Mouse (Mus musculus) forebrain, embryonic 16.5 days (tissue): ENCODE data around the gene Ppp1r15a. TPM values are rescaled to one million over a fixed set of nuclear protein-coding genes. Genes with fewer than 3 reads are reported as not detected.
"Not testable (repeated sequence)": the region's sequence is repeated elsewhere in the genome, so short reads cannot be mapped to it uniquely, and the experiment has no call there.

Experiments used
- ATAC-seq: fragments of 200-750 bp; cut with Nextera tagmentation; 2 replicates; pipeline ENCODE4 v1.8.0; 2017; ENCODE audit warnings: mild to moderate bottlenecking, moderate library complexity
- H3K27ac ChIP-seq: fragments of 300-500 bp; sonication (generic); 2 replicates; pipeline ENCODE4 v1.5.1; 2014; ENCODE audit warnings: low read length, control low read depth
- H3K27me3 ChIP-seq: fragments of 300-500 bp; sonication (generic); replicated peaks from 2 replicates; pipeline ENCODE4 v1.6.1; 2014; ENCODE audit warnings: low read length; ENCODE audit not compliant: control insufficient read depth, insufficient read depth
- H3K36me3 ChIP-seq: fragments of 300-500 bp; sonication (generic); 2 replicates; pipeline ENCODE4 v1.6.1; 2014; ENCODE audit not compliant: control insufficient read depth, insufficient read depth
- H3K4me1 ChIP-seq: fragments of 300-500 bp; sonication (generic); replicated peaks from 2 replicates; pipeline ENCODE4 v1.6.1; 2014; ENCODE audit warnings: low read length; ENCODE audit not compliant: control insufficient read depth, insufficient read depth
- H3K4me2 ChIP-seq: fragments of 300-500 bp; sonication (generic); 2 replicates; pipeline ENCODE4 v1.6.1; 2014; ENCODE audit warnings: mild to moderate bottlenecking, low read length, control low read depth
- H3K4me3 ChIP-seq: fragments of 300-500 bp; sonication (generic); replicated peaks from 2 replicates; pipeline ENCODE4 v1.5.1; 2014; ENCODE audit warnings: mild to moderate bottlenecking, low read length, control low read depth
- H3K9ac ChIP-seq: fragments of 300-500 bp; sonication (generic); replicated peaks from 2 replicates; pipeline ENCODE4 v1.6.1; 2014; ENCODE audit warnings: low read depth, low read length, control low read depth
- H3K9me3 ChIP-seq: fragments of 300-500 bp; sonication (generic); 2 replicates; pipeline ENCODE4 v1.6.1; 2016; ENCODE audit warnings: low read length; ENCODE audit not compliant: control insufficient read depth
- WGBS: fragments of 180-500 bp; shearing (Covaris S2); extraction: QIAGEN DNeasy Blood & Tissue Kit; methylation state at CpG from one replicate; pipeline ENCODE4 v1.1.7; 2014; 5-methylcytosine and 5-hydroxymethylcytosine counted together
- polyA plus RNA-seq: library from polyadenylated mRNA; unstranded; fragments of >200 nt; fragmentation: Nextera tagmentation; extraction: Ambion mirVana; gene quantifications from 2 replicates; pipeline ENCODE4 v1.2.1, GENCODE M21; 2015

The Ppp1r15a gene
- polyA plus RNA-seq, 1 experiment from 2014 or later = 14.4 TPM

DNA sequence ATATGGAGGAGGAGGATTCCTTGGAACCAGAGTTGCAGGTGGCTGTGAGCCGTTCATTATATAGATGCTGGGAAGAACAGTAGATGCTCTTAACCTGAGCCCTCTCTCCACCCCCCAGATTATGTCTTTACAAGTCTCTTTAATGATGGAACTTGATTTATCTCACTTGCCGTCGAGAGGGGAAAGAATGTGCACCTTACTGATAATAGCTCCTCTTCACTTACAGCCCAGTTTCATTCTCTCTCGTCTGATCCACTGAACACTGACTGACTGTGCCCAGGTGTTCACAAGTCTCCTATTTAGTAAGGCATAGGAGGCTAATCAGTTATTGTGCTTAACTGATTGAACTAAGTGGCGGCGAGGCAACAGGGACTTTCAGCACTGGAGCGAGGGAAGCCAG, 36.5 kb downstream of the Ppp1r15a start:
- Histone ChIP-seq H3K4me2 (no peak overlapping the region), H3K9ac (no peak overlapping the region), H3K36me3 (peaks cover 8% of the 10 kb centered on the region), H3K27ac (no peak overlapping the region), H3K4me1 (peaks cover 13% of the 10 kb centered on the region), H3K4me3 (no peak overlapping the region), H3K9me3 (no peaks in the 10 kb centered on the region), H3K27me3 (no peaks in the 10 kb centered on the region)
- no peak for ATAC-seq
- 82% methylated on average over 7 of the region's 7 CpGs for whole genome bisulfite sequencing

- Histone ChIP-seq H3K9me3 (no peaks in the 10 kb centered on the region), H3K36me3 (peaks cover 3% of the 10 kb centered on the region), H3K4me3 (peak within 1 kb of the TSS; percentile 48), H3K9ac (peak within 1 kb of the TSS; percentile 67), H3K27ac (peak within 1 kb of the TSS; percentile 67), H3K4me1 (peaks cover 13% of the 10 kb centered on the region), H3K4me2 (peak within 1 kb of the TSS; percentile 66), H3K27me3 (no peaks in the 10 kb centered on the region)
- 8% methylated on average over 38 of the region's 38 CpGs for WGBS
- ATAC-seq = peak; percentile 59
These were observed 37.5 kb downstream of the Ppp1r15a start, which contains the start of gene Dhdh for GRCm38 (mm10) chr7:45488293-45489204. Dhdh (minus strand) TSS chr7:45488805.

DNA sequence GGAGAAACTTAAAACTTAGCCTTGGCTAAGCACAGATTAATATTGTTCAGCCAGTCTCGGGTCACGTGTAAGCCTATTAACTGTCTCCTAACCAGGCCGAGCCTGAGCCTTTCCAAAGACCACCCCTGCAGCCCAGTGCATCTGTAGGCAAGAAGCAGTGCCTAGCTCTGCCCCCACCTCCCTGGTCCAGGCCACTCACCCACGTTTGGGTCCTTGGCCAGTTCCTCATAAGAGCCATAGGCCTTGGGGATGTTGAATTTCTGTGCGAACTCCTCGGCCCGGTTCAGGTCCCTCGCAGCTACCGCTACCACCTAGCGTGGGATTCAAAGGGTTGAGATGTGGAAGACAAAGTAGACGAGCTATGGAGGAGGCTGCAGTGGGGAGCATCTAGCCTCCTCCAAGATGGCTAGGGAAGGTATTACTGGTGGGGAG, 38.2 kb downstream of the Ppp1r15a start:
- H3K4me2 ChIP-seq = peak overlapping the region; percentile 66
- H3K4me3 ChIP-seq = peak overlapping the region; percentile 48
- peak overlapping the region; percentile 67 for H3K9ac ChIP-seq
- no peaks in the 10 kb centered on the region for H3K36me3 ChIP-seq
- H3K4me1 ChIP-seq = peaks cover 13% of the 10 kb centered on the region
- H3K27me3 ChIP-seq = no peaks in the 10 kb centered on the region
- no peaks in the 10 kb centered on the region for H3K9me3 ChIP-seq
- ATAC-seq = peak; percentile 58
- WGBS = 15% methylated on average over 11 of the region's 11 CpGs
- peak overlapping the region; percentile 67 for H3K27ac ChIP-seq

GRCm38 (mm10) chr7:45486761-45487415, 39.2 kb downstream of the Ppp1r15a start, which contains the start of gene Gm45808:
Gm45808 (minus strand) TSS chr7:45486811.
- Histone ChIP-seq H3K4me1 (peaks cover 13% of the 10 kb centered on the region), H3K4me3 (no peak within 1 kb of the TSS), H3K9me3 (no peaks in the 10 kb centered on the region), H3K4me2 (no peak within 1 kb of the TSS), H3K27ac (no peak within 1 kb of the TSS), H3K36me3 (no peaks in the 10 kb centered on the region), H3K27me3 (no peaks in the 10 kb centered on the region), H3K9ac (no peak within 1 kb of the TSS)
- no peak for ATAC-seq
- 74% methylated on average over 12 of the region's 12 CpGs for WGBS

GRCm38 (mm10) chr7:45486158-45486557, 39.9 kb downstream of the Ppp1r15a start:
- 79% methylated on average over 7 of the region's 7 CpGs for WGBS
- Histone ChIP-seq H3K9me3 (no peaks in the 10 kb centered on the region), H3K36me3 (no peaks in the 10 kb centered on the region), H3K27ac (no peak overlapping the region), H3K4me3 (no peak overlapping the region), H3K4me1 (peaks cover 13% of the 10 kb centered on the region), H3K27me3 (no peaks in the 10 kb centered on the region), H3K9ac (no peak overlapping the region), H3K4me2 (no peak overlapping the region)
- no peak for ATAC-seq

DNA sequence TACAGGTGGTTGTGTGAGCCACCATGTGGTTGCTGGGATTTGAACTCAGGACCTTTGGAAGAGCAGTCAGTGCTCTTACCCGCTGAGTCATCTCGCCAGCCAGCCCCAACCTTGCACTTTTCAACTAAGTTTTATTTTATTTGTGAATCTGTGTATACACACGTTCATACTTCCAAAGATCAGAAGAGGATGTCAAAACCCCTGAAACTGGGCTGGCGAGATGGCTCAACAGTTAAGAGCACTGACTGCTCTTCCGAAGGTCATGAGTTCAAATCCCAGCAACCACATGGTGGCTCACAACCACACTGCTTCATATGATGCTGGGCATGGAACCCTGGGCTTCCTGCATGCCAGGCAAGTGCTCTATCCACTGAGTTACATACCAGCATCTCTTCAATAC, 41.1 kb downstream of the Ppp1r15a start:
- not testable (repeated sequence) for H3K9ac ChIP-seq, H3K9me3 ChIP-seq, ATAC-seq, H3K27me3 ChIP-seq, H3K36me3 ChIP-seq, H3K4me2 ChIP-seq, H3K4me3 ChIP-seq, H3K27ac ChIP-seq
- H3K4me1 ChIP-seq = peaks cover 13% of the 10 kb centered on the region
- WGBS = 97% methylated on average over 5 of the region's 5 CpGs

GRCm38 (mm10) chr7:45482166-45482565, 43.9 kb downstream of the Ppp1r15a start:
- no peak overlapping the region for H3K4me2 ChIP-seq
- H3K4me1 ChIP-seq = no peaks in the 10 kb centered on the region
- no peak overlapping the region for H3K9ac ChIP-seq
- WGBS = 92% methylated on average over 1 of the region's 1 CpGs
- no peak overlapping the region for H3K4me3 ChIP-seq
- no peak overlapping the region for H3K27ac ChIP-seq
- no peaks in the 10 kb centered on the region for H3K27me3 ChIP-seq
- no peaks in the 10 kb centered on the region for H3K9me3 ChIP-seq
- no peaks in the 10 kb centered on the region for H3K36me3 ChIP-seq
- no peak for ATAC-seq

DNA sequence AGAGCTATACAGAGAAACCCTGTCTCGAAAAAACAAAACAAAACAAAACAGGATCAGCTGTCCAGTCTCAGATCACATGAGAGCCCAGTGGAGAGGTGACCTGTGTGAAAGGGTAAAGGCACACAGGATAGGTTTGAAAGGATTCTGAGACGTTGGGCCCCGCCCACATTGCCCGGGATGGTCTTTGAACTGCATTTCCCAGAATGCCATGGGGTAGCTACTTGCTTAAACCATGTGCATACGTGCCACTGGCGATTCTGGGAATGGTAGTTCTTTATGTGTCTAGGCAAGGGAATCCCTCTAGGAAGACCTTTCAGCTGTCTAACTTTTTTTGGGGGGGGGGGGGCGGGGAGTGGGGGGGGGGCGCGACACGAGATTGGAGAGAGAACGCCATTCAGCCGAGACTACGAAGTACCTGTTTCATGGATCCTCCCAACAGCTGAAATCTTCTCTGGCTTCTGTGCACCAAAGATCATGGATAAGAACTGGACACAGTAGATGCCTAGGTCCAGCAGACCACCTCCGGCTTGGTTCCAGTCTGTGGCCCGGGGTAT, 44.6 kb downstream of the Ppp1r15a start, which contains the start of gene Tulp2:
Tulp2 (plus strand) TSS at position 504 of the 554 bp plus-strand sequence.
- H3K4me1 ChIP-seq = no peaks in the 10 kb centered on the region

GRCm38 (mm10) chr7:45480310-45480709, 45.8 kb downstream of the Ppp1r15a start:
- not testable (repeated sequence) for H3K27me3 ChIP-seq, H3K4me3 ChIP-seq, H3K4me1 ChIP-seq, H3K9ac ChIP-seq, H3K9me3 ChIP-seq, ATAC-seq, H3K36me3 ChIP-seq, H3K4me2 ChIP-seq, H3K27ac ChIP-seq
- 78% methylated on average over 3 of the region's 4 CpGs for WGBS

More for the DNA sequence above, 44.6 kb downstream of the Ppp1r15a start, which contains the start of gene Tulp2:
- WGBS = 55% methylated on average over 15 of the region's 15 CpGs
- H3K4me2 ChIP-seq = no peak within 1 kb of the TSS
- no peak within 1 kb of the TSS for H3K27ac ChIP-seq
- H3K9me3 ChIP-seq = no peaks in the 10 kb centered on the region
- H3K27me3 ChIP-seq = no peaks in the 10 kb centered on the region
- no peak within 1 kb of the TSS for H3K9ac ChIP-seq
- no peak within 1 kb of the TSS for H3K4me3 ChIP-seq
- peak; percentile 93 for ATAC-seq
- H3K36me3 ChIP-seq = no peaks in the 10 kb centered on the region
